Mouse (Mus musculus): ENCODE measurements at regions not wholly inside any gene's neighbourhood (a gene's known extent, or its start where the extent isn't known, plus 50 kb on each side); places are given as distances from the start of the nearest gene placed in this dataset.
A peak's percentile ranks its signal among the peaks of the same experiment; 100 is the strongest.

DNA sequence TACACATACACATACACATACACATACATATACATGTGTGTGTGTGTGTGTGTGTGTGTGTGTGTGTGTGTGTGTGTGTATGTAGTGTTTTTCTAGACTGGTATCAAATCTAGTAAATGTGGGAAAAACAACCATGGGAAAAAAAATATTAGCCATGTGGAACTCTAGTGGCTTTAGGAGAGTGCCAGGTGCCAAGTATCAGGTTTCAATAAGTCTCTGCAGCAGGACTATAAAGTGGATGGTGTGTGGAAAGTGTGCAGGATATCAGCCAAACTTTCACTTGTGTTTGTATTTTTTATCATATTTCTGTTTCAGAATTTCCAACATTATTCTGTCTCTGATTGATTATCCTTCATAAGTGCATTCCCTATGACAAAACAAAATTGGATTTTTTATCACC lies 653.3 kb upstream of the Fam98a start:
- H3K4me3 ChIP-seq (ENCODE audit: insufficient read depth, low read depth, low read length) = no peak overlapping the region
- no peak overlapping the region for H3K27ac ChIP-seq (ENCODE audit: insufficient read depth, low read depth, low read length)
- TF ChIP-seq CTCF (IDR thresholded peaks at IDR 0.05; ENCODE audit: insufficient read depth, low read depth, low read length) (no peak), POLR2A (IDR thresholded peaks at IDR 0.05; ENCODE audit: insufficient read depth, low read depth, low read length) (no peak)
- H3K4me1 ChIP-seq (ENCODE audit: control insufficient read depth, insufficient read depth, low read length) = no peaks in the 10 kb centered on the region

GRCm38 (mm10) chr17:76184813-76185212 lies 633.1 kb upstream of the Fam98a start:
- TF ChIP-seq CTCF (IDR thresholded peaks at IDR 0.05; ENCODE audit: insufficient read depth, low read depth, low read length) (no peak), POLR2A (IDR thresholded peaks at IDR 0.05; ENCODE audit: insufficient read depth, low read depth, low read length) (no peak)
- no peak overlapping the region for H3K27ac ChIP-seq (ENCODE audit: insufficient read depth, low read depth, low read length)
- no peak overlapping the region for H3K4me3 ChIP-seq (ENCODE audit: insufficient read depth, low read depth, low read length)
- 26% methylated on average over 2 of the region's 2 CpGs for WGBS
- no peaks in the 10 kb centered on the region for H3K4me1 ChIP-seq (ENCODE audit: control insufficient read depth, insufficient read depth, low read length)

DNA sequence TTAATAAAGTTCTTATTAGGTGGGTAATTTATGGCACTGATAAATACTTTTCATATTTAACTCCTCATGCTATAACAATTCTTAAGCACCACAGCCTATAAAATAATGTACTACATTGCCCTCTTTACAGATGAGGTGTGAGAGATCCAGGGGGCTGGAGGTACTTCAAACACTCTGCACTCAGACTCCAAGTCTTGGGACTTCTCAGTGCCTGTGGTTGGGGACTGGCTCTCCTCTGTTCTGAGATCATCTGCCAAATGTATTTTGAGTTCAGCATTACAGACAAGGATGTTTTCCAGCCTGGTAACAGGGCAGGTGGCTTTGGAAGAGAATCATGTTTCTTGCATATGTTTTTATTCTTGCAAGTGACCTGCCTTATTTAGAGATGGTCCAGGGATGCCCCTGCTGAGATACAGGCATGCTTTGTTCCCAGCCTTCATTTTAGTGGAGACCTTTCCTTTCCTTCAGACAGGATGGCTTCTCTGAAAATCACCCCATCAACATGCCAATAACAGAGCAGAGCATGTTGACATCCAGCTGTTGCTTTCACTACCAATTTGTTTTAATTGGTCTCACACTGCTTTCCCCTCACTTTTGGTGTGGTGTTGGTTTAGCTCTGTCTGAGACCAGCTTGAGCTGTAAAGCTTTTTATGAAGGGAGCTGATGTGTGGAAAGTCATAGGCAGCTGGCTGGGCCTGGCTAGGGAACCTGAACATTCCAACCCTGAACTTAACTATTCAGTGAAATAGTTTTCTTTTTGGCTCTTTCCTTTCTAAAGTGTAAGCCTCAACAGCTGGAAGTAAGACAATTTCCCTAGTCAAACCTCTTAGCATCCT lies 585.1 kb upstream of the Fam98a start:
- no peak for TF ChIP-seq POLR2A (IDR thresholded peaks at IDR 0.05; ENCODE audit: insufficient read depth, low read depth, low read length)
- no peak for TF ChIP-seq CTCF (IDR thresholded peaks at IDR 0.05; ENCODE audit: insufficient read depth, low read depth, low read length)
- Histone ChIP-seq H3K4me3 (ENCODE audit: insufficient read depth, low read depth, low read length) (no peak overlapping the region), H3K4me1 (ENCODE audit: control insufficient read depth, insufficient read depth, low read length) (no peaks in the 10 kb centered on the region), H3K27ac (ENCODE audit: insufficient read depth, low read depth, low read length) (no peak overlapping the region)

DNA sequence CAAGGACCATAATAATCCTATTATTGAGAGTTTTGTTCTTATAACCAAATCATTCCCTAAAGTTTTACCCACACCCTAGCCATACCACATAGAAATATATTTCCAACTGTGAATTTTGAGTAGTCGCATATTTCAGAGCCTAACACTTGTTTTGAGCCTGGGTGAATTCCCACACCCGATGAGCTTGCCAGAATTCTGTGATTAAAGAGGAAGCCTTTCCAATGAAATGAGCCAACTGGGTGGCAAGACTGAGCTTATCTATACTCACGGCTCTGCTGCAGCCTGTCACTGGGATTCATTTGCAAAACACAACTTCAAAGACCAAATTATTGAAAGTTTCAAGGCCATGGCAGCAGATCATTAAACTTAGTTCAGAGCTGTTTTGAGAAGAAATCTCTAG lies 582.3 kb upstream of the Fam98a start:
- 47% methylated on average over 3 of the region's 3 CpGs for WGBS

GRCm38 (mm10) chr17:76125260-76125659 lies 573.5 kb upstream of the Fam98a start:
- TF ChIP-seq POLR2A (IDR thresholded peaks at IDR 0.05; ENCODE audit: insufficient read depth, low read depth, low read length) (no peak), CTCF (IDR thresholded peaks at IDR 0.05; ENCODE audit: insufficient read depth, low read depth, low read length) (no peak)
- H3K27ac ChIP-seq (ENCODE audit: insufficient read depth, low read depth, low read length) = no peak overlapping the region
- 49% methylated on average over 5 of the region's 5 CpGs for WGBS
- no peak overlapping the region for H3K4me3 ChIP-seq (ENCODE audit: insufficient read depth, low read depth, low read length)
- H3K4me1 ChIP-seq (ENCODE audit: control insufficient read depth, insufficient read depth, low read length) = no peaks in the 10 kb centered on the region

More for the DNA sequence above, 582.3 kb upstream of the Fam98a start:
- Histone ChIP-seq H3K4me3 (ENCODE audit: insufficient read depth, low read depth, low read length) (no peak overlapping the region), H3K27ac (ENCODE audit: insufficient read depth, low read depth, low read length) (no peak overlapping the region), H3K4me1 (ENCODE audit: control insufficient read depth, insufficient read depth, low read length) (no peaks in the 10 kb centered on the region)
- TF ChIP-seq POLR2A (IDR thresholded peaks at IDR 0.05; ENCODE audit: insufficient read depth, low read depth, low read length) (no peak), CTCF (IDR thresholded peaks at IDR 0.05; ENCODE audit: insufficient read depth, low read depth, low read length) (no peak)

GRCm38 (mm10) chr17:76111315-76112195 lies 559.8 kb upstream of the Fam98a start:
- no peaks in the 10 kb centered on the region for H3K4me1 ChIP-seq (ENCODE audit: control insufficient read depth, insufficient read depth, low read length)
- no peak overlapping the region for H3K4me3 ChIP-seq (ENCODE audit: insufficient read depth, low read depth, low read length)
- WGBS = 51% methylated on average over 9 of the region's 9 CpGs
- TF ChIP-seq CTCF (IDR thresholded peaks at IDR 0.05; ENCODE audit: insufficient read depth, low read depth, low read length) = no peak
- TF ChIP-seq POLR2A (IDR thresholded peaks at IDR 0.05; ENCODE audit: insufficient read depth, low read depth, low read length) = no peak
- 0 out of 2 replicates have a peak overlapping the region, but pooled peaks have one; percentile 14 for H3K27ac ChIP-seq (ENCODE audit: insufficient read depth, low read depth, low read length)

DNA sequence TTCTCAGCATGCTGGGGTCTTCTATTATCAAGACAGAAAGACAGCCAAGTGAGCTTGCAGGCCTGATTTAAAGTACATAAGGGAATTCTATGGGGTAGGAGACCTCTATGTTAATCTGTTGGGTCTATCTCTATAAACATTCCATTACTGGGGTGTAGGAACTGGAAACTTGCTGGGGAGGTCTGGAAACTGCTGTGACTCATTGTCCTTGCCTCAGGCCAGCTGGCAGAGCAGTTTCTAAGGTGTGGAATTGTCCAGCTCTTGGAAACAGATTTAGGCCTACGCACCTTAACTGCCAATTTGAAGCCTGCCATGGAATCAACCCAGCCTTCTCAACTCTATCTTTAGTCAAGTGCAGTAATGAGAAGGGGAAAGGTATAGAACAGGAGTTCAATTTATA lies 559.1 kb upstream of the Fam98a start:
- TF ChIP-seq POLR2A (IDR thresholded peaks at IDR 0.05; ENCODE audit: insufficient read depth, low read depth, low read length) (no peak), CTCF (IDR thresholded peaks at IDR 0.05; ENCODE audit: insufficient read depth, low read depth, low read length) (no peak)
- no peak overlapping the region for H3K27ac ChIP-seq (ENCODE audit: insufficient read depth, low read depth, low read length)
- H3K4me3 ChIP-seq (ENCODE audit: insufficient read depth, low read depth, low read length) = no peak overlapping the region
- H3K4me1 ChIP-seq (ENCODE audit: control insufficient read depth, insufficient read depth, low read length) = no peaks in the 10 kb centered on the region
- WGBS = 88% methylated on average over 1 of the region's 1 CpGs

DNA sequence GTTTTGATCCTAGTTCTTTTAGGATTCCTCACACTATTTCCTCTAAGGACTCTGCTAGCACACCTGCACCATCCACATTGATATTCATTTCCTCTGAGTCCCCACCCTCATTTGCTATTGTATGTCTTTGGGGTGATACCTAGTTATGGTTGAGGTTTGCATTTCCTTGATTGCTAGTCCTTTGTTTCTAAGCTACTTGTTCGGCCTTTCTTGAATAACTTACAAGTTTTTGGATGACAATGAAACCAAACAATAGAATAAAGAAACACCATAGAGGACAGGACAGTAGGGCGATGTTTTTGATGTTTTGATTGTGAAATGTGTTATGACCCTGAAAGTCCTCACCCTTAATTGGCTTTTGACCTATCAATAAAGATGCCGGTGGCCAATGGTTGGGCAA lies 531.8 kb upstream of the Fam98a start:
- TF ChIP-seq CTCF (IDR thresholded peaks at IDR 0.05; ENCODE audit: insufficient read depth, low read depth, low read length) (no peak), POLR2A (IDR thresholded peaks at IDR 0.05; ENCODE audit: insufficient read depth, low read depth, low read length) (no peak)
- no peaks in the 10 kb centered on the region for H3K4me1 ChIP-seq (ENCODE audit: control insufficient read depth, insufficient read depth, low read length)
- WGBS = 95% methylated on average over 3 of the region's 3 CpGs
- no peak overlapping the region for H3K27ac ChIP-seq (ENCODE audit: insufficient read depth, low read depth, low read length)
- H3K4me3 ChIP-seq (ENCODE audit: insufficient read depth, low read depth, low read length) = no peak overlapping the region

GRCm38 (mm10) chr17:76081780-76082179 lies 530.0 kb upstream of the Fam98a start:
- WGBS = 84% methylated on average over 2 of the region's 2 CpGs

More at GRCm38 (mm10) chr17:76081780-76082179, 530.0 kb upstream of the Fam98a start:
- no peak for TF ChIP-seq CTCF (IDR thresholded peaks at IDR 0.05; ENCODE audit: insufficient read depth, low read depth, low read length)
- TF ChIP-seq POLR2A (IDR thresholded peaks at IDR 0.05; ENCODE audit: insufficient read depth, low read depth, low read length) = no peak
- Histone ChIP-seq H3K4me1 (ENCODE audit: control insufficient read depth, insufficient read depth, low read length) (no peaks in the 10 kb centered on the region), H3K4me3 (ENCODE audit: insufficient read depth, low read depth, low read length) (no peak overlapping the region), H3K27ac (ENCODE audit: insufficient read depth, low read depth, low read length) (no peak overlapping the region)

Data from olfactory bulb, adult 2 months (tissue).